20 mouse cellular contexts compared by ENCODE assay signal in the genomic region with DNA sequence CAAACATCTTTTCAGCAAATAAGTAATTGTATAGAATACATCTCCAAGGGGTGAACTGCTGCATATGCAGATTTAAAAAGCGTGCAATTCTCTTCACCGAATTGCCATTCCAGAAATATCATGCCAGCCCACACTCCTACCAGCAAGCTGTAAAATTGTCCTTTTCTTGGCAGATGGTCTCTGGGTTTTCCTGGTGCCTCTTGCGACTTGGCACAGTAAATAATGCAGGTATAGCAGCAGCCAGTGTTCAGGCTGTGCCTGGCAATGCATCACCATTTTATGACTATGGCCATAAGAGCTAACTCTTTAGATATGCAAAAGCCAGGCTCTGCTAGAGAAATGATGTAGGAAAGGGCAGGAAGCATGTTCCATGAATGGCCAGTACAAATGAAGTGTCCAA.
DNase-seq lines count a peak whose midpoint lies in the region; ATAC-seq and TF ChIP-seq lines count a peak whose summit lies in the region.
"Had no signal": no experiment of that assay in that cellular context is flagged by ENCODE, and none has a peak within 500 bp of the region (broad histone marks: within the 10 kb centered on the region; RNA-seq: fewer than 3 reads in every experiment).

No protein-coding gene starts in this region.

- no peak overlapping the region for H3K27ac ChIP-seq in hindbrain, postnatal 0 days
- no peak overlapping the region for H3K27ac ChIP-seq in hindbrain, embryonic 10.5 days
- H3K27ac ChIP-seq: embryonic facial prominence, embryonic 13.5 days; forebrain, embryonic 12.5 days; heart, embryonic 13.5 days; limb, embryonic 15.5 days; macrophage; neural tube, embryonic 13.5 days had no signal

- H3K9ac ChIP-seq in hindbrain, postnatal 0 days (replicated peaks; ENCODE audit: low read length): no peak overlapping the region
- H3K9ac ChIP-seq: embryonic facial prominence, embryonic 13.5 days; forebrain, embryonic 12.5 days; heart, embryonic 13.5 days; limb, embryonic 15.5 days; neural tube, embryonic 13.5 days had no signal

- no peaks in the 10 kb centered on the region for H3K9me3 ChIP-seq in hindbrain, postnatal 0 days (ENCODE audit: low read length)
- H3K9me3 ChIP-seq in hindbrain, embryonic 10.5 days: no peaks in the 10 kb centered on the region
- H3K9me3 ChIP-seq: embryonic facial prominence, embryonic 13.5 days; forebrain, embryonic 12.5 days; heart, embryonic 13.5 days; limb, embryonic 15.5 days; neural tube, embryonic 13.5 days had no signal

- no peak overlapping the region for H3K4me2 ChIP-seq in hindbrain, postnatal 0 days (ENCODE audit: low read depth, low read length)
- H3K4me2 ChIP-seq: embryonic facial prominence, embryonic 13.5 days; forebrain, embryonic 12.5 days; heart, embryonic 13.5 days; limb, embryonic 15.5 days; neural tube, embryonic 13.5 days had no signal

- 60% methylated on average over 3 of the region's 3 CpGs for WGBS in hindbrain, postnatal 0 days
- WGBS in hindbrain, embryonic 10.5 days: 88% methylated on average over 3 of the region's 3 CpGs

- TF ChIP-seq CTCF in hindbrain, postnatal 0 days (IDR thresholded peaks at IDR 0.05; ENCODE audit: low read depth): no peak

- H3K36me3 ChIP-seq in hindbrain, postnatal 0 days (ENCODE audit: insufficient read depth, low read length): no peaks in the 10 kb centered on the region
- no peaks in the 10 kb centered on the region for H3K36me3 ChIP-seq in hindbrain, embryonic 10.5 days
- H3K36me3 ChIP-seq: embryonic facial prominence, embryonic 13.5 days; forebrain, embryonic 12.5 days; heart, embryonic 13.5 days; limb, embryonic 15.5 days; neural tube, embryonic 13.5 days had no signal

- H3K4me3 ChIP-seq in hindbrain, postnatal 0 days (ENCODE audit: low read length): no peak overlapping the region
- H3K4me3 ChIP-seq in hindbrain, embryonic 10.5 days: no peak overlapping the region
- H3K4me3 ChIP-seq: embryonic facial prominence, embryonic 13.5 days; forebrain, embryonic 12.5 days; heart, embryonic 13.5 days; limb, embryonic 15.5 days; neural tube, embryonic 13.5 days had no signal

- no peaks in the 10 kb centered on the region for H3K27me3 ChIP-seq in hindbrain, postnatal 0 days (ENCODE audit: insufficient read depth, low read length)
- no peaks in the 10 kb centered on the region for H3K27me3 ChIP-seq in hindbrain, embryonic 10.5 days (ENCODE audit: insufficient read depth, poor library complexity, severe bottlenecking)
- H3K27me3 ChIP-seq: embryonic facial prominence, embryonic 13.5 days; forebrain, embryonic 12.5 days; heart, embryonic 13.5 days; limb, embryonic 15.5 days; neural tube, embryonic 13.5 days had no signal

- ATAC-seq in hindbrain, postnatal 0 days: no peak
- ATAC-seq: intestine, postnatal 0 days; midbrain, embryonic 16.5 days had no signal

- peak; percentile 27 for DNase-seq in hindbrain, postnatal 0 days (ENCODE audit: low spot score)
- DNase-seq in hindbrain, embryonic 10.5 days (ENCODE audit: low spot score): no peak
- peak; percentile 18 to 63 for DNase-seq in cerebellum, postnatal 14 days
- peak; percentile 16 for DNase-seq in frontal cortex, postnatal 14 days (ENCODE audit: low spot score in 2 of 2)
- DNase-seq in left cerebral cortex, adult 9 months (ENCODE audit: low spot score in 2 of 2): peak; percentile 67 to 84
- no peak for DNase-seq in spleen, postnatal 36 days (ENCODE audit: low spot score in 2 of 2)
- DNase-seq in gastrocnemius, postnatal 4 days (ENCODE audit: low spot score in 2 of 2): no peak
- DNase-seq in thymus, postnatal 10 days (ENCODE audit: low spot score in 2 of 2): no peak
- DNase-seq: adrenal gland, postnatal 14 days; kidney, postnatal 25 days; lung, adult 2 months; thymus, adult 2 months had no signal

- no peaks in the 10 kb centered on the region for H3K4me1 ChIP-seq in hindbrain, postnatal 0 days (ENCODE audit: insufficient read depth, low read length)
- H3K4me1 ChIP-seq in hindbrain, embryonic 10.5 days (replicated peaks): no peaks in the 10 kb centered on the region
- H3K4me1 ChIP-seq: embryonic facial prominence, embryonic 13.5 days; forebrain, embryonic 12.5 days; heart, embryonic 13.5 days; limb, embryonic 15.5 days; neural tube, embryonic 13.5 days had no signal

Comparison
In these comparisons a context has a peak if more than half of its experiments do, and no peak if none do; other contexts are left out.
1. DNase-seq: peak in hindbrain, postnatal 0 days (single experiment), cerebellum, postnatal 14 days (2 of 2), frontal cortex, postnatal 14 days (2 of 2) and left cerebral cortex, adult 9 months (2 of 2); none in hindbrain, embryonic 10.5 days (single experiment), spleen, postnatal 36 days (0 of 2), gastrocnemius, postnatal 4 days (0 of 2) and thymus, postnatal 10 days (0 of 2).